In the genomic region with DNA sequence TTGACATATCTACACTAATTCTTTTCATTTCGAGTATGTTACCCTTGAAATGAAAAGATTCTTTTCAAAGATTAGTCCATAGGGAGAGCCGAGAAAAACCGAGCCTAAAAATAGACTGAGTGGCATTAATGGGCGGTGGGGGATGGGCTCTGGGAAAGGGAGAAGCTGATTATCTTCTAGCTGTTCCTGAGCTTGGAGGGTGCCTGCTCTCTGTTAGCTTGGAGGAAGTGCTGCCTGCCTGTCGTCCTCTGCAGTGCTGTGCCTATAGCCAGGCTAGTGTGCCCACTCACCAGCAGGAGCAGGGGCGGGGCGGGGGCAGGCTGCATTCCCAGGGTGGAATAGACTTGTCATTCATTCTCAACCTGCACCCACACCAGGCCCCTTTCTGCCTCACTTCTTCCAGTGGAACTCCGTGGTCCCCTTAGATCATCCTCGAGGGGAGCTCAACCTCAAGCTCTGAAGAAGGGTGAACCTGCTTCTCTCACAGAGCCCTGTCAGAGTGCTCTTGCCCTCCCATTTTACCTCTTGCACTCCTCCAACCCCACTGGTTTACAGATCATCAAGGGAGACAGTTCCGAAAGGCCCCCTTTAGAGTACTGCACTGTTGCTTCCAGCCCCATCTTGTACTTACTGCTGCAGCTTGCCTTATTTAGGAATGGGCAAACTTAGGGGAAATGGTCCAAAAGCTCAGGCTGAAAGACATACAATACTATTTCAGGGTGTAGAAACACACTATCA, we compare ENCODE assay signal across 8 mouse cellular contexts.
DNase-seq lines count a peak whose midpoint lies in the region; ATAC-seq lines count a peak whose summit lies in the region.

No protein-coding gene starts in this region.

- 34% methylated on average over 10 of the region's 10 CpGs for WGBS in neural tube, embryonic 12.5 days
- 30% methylated on average over 10 of the region's 10 CpGs for WGBS in hindbrain, embryonic 12.5 days
- 15% methylated on average over 10 of the region's 10 CpGs for WGBS in liver, embryonic 15.5 days (ENCODE audit: insufficient replicate concordance)

- peak overlapping the region; percentile 9; the same call in 1 of the 2 replicates for H3K4me2 ChIP-seq in neural tube, embryonic 12.5 days (replicated peaks)
- no peak overlapping the region for H3K4me2 ChIP-seq in hindbrain, embryonic 12.5 days (replicated peaks)
- peak overlapping the region; percentile 32 for H3K4me2 ChIP-seq in liver, embryonic 15.5 days

- H3K9ac ChIP-seq in neural tube, embryonic 12.5 days: no peak overlapping the region
- no peak overlapping the region for H3K9ac ChIP-seq in hindbrain, embryonic 12.5 days
- peak overlapping the region; percentile 50 for H3K9ac ChIP-seq in liver, embryonic 15.5 days

- H3K27ac ChIP-seq in neural tube, embryonic 12.5 days: no peak overlapping the region
- H3K27ac ChIP-seq in hindbrain, embryonic 12.5 days: no peak overlapping the region
- H3K27ac ChIP-seq in liver, embryonic 15.5 days (replicated peaks): peak overlapping the region; percentile 65

- H3K4me1 ChIP-seq in neural tube, embryonic 12.5 days: peaks cover 11% of the 10 kb centered on the region
- H3K4me1 ChIP-seq in hindbrain, embryonic 12.5 days: peaks cover 9% of the 10 kb centered on the region
- H3K4me1 ChIP-seq in liver, embryonic 15.5 days (replicated peaks): peaks cover 43% of the 10 kb centered on the region

- no peak overlapping the region for H3K4me3 ChIP-seq in neural tube, embryonic 12.5 days
- no peak overlapping the region for H3K4me3 ChIP-seq in hindbrain, embryonic 12.5 days
- H3K4me3 ChIP-seq in liver, embryonic 15.5 days (replicated peaks): no peak overlapping the region

- no peaks in the 10 kb centered on the region for H3K27me3 ChIP-seq in neural tube, embryonic 12.5 days (replicated peaks)
- 0 out of 2 replicates have a peak, but pooled peaks cover 2% of the 10 kb centered on the region for H3K27me3 ChIP-seq in hindbrain, embryonic 12.5 days
- no peaks in the 10 kb centered on the region for H3K27me3 ChIP-seq in liver, embryonic 15.5 days

- H3K9me3 ChIP-seq in neural tube, embryonic 12.5 days: no peaks in the 10 kb centered on the region
- H3K9me3 ChIP-seq in hindbrain, embryonic 12.5 days (replicated peaks): no peaks in the 10 kb centered on the region
- H3K9me3 ChIP-seq in liver, embryonic 15.5 days (replicated peaks): no peaks in the 10 kb centered on the region

- peak; percentile 58; the same call in 1 of the 2 replicates for ATAC-seq in neural tube, embryonic 12.5 days (ENCODE audit: low FRiP score, low read depth)
- ATAC-seq in hindbrain, embryonic 12.5 days (ENCODE audit: low FRiP score): peak; percentile 61
- ATAC-seq in liver, embryonic 15.5 days (ENCODE audit: insufficient read depth): peak; percentile 71

- H3K36me3 ChIP-seq in neural tube, embryonic 12.5 days: no peaks in the 10 kb centered on the region
- no peaks in the 10 kb centered on the region for H3K36me3 ChIP-seq in hindbrain, embryonic 12.5 days
- no peaks in the 10 kb centered on the region for H3K36me3 ChIP-seq in liver, embryonic 15.5 days (replicated peaks)

- no peak for DNase-seq in neural tube, embryonic 10.5 days (ENCODE audit: extremely low spot score, low spot score)
- peak; percentile 44 for DNase-seq in right cerebral cortex, postnatal 25 days
- DNase-seq in gastrocnemius, adult 8-10 months (ENCODE audit: low spot score in 2 of 2): no peak
- no peak for DNase-seq in adrenal gland, adult 2 months
- DNase-seq in ovary, postnatal 10 days (ENCODE audit: low spot score): no peak
